Mouse (Mus musculus) lung, postnatal 36 days (tissue): ENCODE measurements at regions not wholly inside any gene's neighbourhood (a gene's known extent, or its start where the extent isn't known, plus 50 kb on each side); places are given as distances from the start of the nearest gene placed in this dataset.

Experiments used
- DNase-seq: peaks from one replicate; pipeline ENCODE4 v3.0.0; 2022; ENCODE audit warnings: mixed read lengths

- no peak for DNase-seq
Observed at GRCm38 (mm10) chr10:117512424-117513257, 116.7 kb upstream of the Cpm start.

- DNase-seq = peak; percentile 30
Observed at GRCm38 (mm10) chr10:117511483-117512406, 117.6 kb upstream of the Cpm start.

GRCm38 (mm10) chr10:117510529-117511482, 118.5 kb upstream of the Cpm start:
- DNase-seq = no peak

- DNase-seq = no peak
Observed at GRCm38 (mm10) chr10:117510224-117510486, 119.1 kb upstream of the Cpm start.

GRCm38 (mm10) chr10:117509431-117510223, 119.7 kb upstream of the Cpm start:
- DNase-seq = no peak

GRCm38 (mm10) chr10:117506252-117506992, 122.9 kb upstream of the Cpm start:
- no peak for DNase-seq

- DNase-seq = no peak
Observed at GRCm38 (mm10) chr10:117505529-117505928, 123.8 kb upstream of the Cpm start.

GRCm38 (mm10) chr10:117505057-117505456, 124.2 kb upstream of the Cpm start:
- no peak for DNase-seq

GRCm38 (mm10) chr10:117504267-117504902, 124.6 kb upstream of the Cpsf6 start:
- no peak for DNase-seq

GRCm38 (mm10) chr10:117503222-117504184, 123.7 kb upstream of the Cpsf6 start:
- DNase-seq = no peak

GRCm38 (mm10) chr10:117502731-117503130, 122.9 kb upstream of the Cpsf6 start:
- no peak for DNase-seq

GRCm38 (mm10) chr10:117502135-117502534, 122.3 kb upstream of the Cpsf6 start:
- no peak for DNase-seq

- no peak for DNase-seq
Observed at GRCm38 (mm10) chr10:117501426-117501825, 121.6 kb upstream of the Cpsf6 start.

GRCm38 (mm10) chr10:117500457-117501108, 120.8 kb upstream of the Cpsf6 start:
- DNase-seq = no peak

GRCm38 (mm10) chr10:117499864-117500453, 120.1 kb upstream of the Cpsf6 start:
- DNase-seq = no peak

- no peak for DNase-seq
Observed at GRCm38 (mm10) chr10:117499177-117499863, 119.5 kb upstream of the Cpsf6 start.

- no peak for DNase-seq
Observed at GRCm38 (mm10) chr10:117498497-117498896, 118.7 kb upstream of the Cpsf6 start.
